Mouse (Mus musculus): ENCODE measurements at regions not wholly inside any gene's neighbourhood (a gene's known extent, or its start where the extent isn't known, plus 50 kb on each side); places are given as distances from the start of the nearest gene placed in this dataset.

DNA sequence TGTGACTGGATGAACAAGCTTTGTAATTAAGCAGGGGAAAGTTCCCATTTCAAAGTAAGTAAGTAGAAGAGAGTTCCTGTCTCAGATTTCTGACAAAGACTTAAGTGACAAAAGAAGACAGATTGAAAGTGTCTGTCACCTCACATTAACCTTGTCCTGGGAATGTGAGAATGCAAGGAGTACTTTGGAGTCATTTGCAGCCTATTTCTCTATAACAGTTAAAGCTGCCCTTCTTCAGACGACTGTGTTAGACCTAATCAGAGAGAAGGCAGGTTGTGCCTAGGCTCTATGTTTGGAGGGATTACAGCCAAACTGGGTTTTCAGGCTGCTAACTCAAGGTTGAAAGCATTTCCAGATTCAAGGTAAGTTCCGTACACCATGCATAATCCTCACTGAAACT, 446.5 kb downstream of the Pdgfc start:
- DNase-seq (ENCODE audit: low read depth, low spot score), result no peak

- DNase-seq (ENCODE audit: low read depth, low spot score), result no peak
Measured at GRCm38 (mm10) chr3:81483363-81483762, 447.1 kb downstream of the Pdgfc start.

- DNase-seq (ENCODE audit: low read depth, low spot score), result no peak
Measured at GRCm38 (mm10) chr3:81505316-81505715, 427.1 kb upstream of the Ctso start.

DNA sequence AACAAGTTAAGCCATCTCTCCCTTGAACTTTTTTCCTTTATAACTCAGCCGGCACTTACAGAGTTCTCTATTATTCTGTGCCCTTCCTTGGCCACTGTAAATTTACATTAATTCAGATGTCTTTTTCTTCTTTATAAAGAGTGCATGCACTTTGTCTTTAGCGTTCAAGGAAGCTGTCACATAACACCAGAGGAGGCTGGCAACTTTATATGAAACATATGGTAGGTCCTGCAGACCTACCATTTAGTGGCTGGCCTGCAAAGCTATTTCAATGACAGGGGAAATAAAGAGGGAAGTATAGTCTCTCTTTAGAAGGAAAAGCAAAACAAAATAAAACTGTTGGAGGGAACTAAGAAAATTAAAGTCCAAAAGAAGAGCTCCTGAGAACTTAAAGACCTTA, 423.8 kb upstream of the Ctso start:
- DNase-seq (ENCODE audit: low read depth, low spot score), result no peak

DNA sequence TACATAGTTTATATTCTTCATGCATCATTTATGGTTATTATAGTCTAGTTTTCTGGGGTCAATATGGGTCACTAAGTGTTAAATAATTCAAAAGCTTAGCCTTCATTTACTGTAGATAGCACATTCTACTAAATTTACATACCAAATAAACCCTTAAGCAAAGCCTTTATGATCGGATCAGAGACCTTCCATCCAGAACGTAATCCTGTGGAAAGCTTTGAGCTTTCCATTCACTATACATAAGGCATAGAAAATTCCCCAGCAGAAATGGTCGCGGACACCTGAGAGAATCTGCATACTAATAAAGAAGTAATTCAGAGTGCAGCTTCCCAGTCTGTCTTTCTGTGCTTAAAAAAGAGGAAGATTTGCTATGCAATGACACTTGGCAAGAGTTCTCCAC, 410.6 kb upstream of the Ctso start:
- no peak for DNase-seq (ENCODE audit: low read depth, low spot score)

- DNase-seq (ENCODE audit: low read depth, low spot score), result no peak
Measured at GRCm38 (mm10) chr3:81530872-81531271, 401.5 kb upstream of the Ctso start.

DNA sequence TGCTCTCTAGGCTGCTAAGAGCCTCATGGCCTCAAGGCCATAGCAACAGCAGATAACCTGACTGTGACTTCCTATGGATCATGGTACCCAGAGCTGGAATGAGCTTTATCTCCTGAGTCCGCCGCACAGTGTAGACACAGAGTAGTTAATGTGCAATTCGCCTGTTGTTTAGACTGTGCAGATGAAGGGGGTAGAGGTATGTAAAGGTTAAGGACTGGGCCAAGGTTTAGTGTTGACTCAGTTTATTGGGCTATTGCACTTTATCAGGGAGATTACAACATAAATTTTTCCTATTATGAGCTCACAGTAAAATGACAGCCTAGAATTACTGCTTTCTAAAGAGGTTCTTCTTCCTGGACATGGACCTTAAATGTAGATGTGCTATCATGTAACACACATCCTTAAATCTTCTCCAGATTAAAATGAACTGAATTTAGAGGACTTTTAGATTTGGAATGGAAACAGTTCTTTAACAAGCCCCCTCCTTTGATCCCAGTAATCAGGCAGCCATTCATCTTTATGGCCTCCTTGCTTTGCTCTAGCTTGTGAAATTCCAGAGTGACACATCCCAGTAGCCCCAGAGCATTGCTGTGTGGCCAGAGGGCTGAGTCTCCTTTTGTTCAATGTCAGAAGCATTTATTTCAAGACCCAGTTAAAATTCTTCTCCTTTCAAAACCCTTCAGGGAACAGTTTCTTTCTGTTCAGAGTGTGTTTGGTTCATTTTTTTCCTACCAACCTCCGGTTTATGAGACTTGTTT, 396.8 kb upstream of the Ctso start:
- DNase-seq (ENCODE audit: low read depth, low spot score), result no peak

- no peak for DNase-seq (ENCODE audit: low read depth, low spot score)
Measured at GRCm38 (mm10) chr3:81554773-81555172, 377.6 kb upstream of the Ctso start.

GRCm38 (mm10) chr3:81562610-81563258, 369.7 kb upstream of the Ctso start:
- DNase-seq (ENCODE audit: low read depth, low spot score), result no peak

- DNase-seq (ENCODE audit: low read depth, low spot score), result no peak
Measured at GRCm38 (mm10) chr3:81563858-81564756, 368.3 kb upstream of the Ctso start.

DNA sequence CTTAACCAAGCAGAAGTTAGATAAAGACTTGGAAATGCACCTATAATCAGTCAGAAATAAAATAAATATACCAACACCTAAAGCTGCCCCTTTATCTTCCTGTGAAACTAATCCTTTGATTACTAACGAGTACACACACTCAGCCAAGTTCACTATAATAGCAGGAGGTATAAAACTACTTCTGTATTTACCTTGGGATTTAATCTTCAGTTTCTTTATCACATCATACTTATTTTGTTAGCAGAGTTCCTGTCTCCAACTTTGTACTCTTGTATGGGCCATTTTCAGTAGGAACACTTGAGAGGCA, 367.7 kb upstream of the Ctso start:
- no peak for DNase-seq (ENCODE audit: low read depth, low spot score)

- DNase-seq (ENCODE audit: low read depth, low spot score), result no peak
Measured at GRCm38 (mm10) chr3:81583387-81584027, 348.9 kb upstream of the Ctso start.

GRCm38 (mm10) chr3:81589109-81589508, 343.3 kb upstream of the Ctso start:
- no peak for DNase-seq (ENCODE audit: low read depth, low spot score)

- no peak for DNase-seq (ENCODE audit: low read depth, low spot score)
Measured at GRCm38 (mm10) chr3:81629157-81629556, 303.2 kb upstream of the Ctso start.

- no peak for DNase-seq (ENCODE audit: low read depth, low spot score)
Measured at GRCm38 (mm10) chr3:81658490-81658889, 273.9 kb upstream of the Ctso start.

DNA sequence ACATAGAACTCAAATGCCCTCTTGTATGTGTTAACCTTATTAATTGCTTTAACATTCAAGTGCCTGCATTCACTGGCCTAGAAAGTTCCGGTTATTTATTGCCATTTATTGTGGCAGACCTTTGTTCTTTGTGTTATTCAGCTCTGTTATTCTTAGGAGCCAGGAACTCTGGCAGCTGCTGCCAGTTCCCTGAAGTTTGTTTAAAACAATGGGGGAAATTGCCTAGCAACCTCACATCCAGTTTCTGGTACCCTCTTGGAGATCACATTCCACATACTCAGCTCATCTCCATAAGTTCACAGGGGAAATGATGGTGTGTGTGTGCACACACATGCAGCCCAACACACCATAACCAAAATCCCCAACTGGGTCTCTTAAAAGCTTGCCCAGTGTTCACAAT, 270.8 kb upstream of the Ctso start:
- no peak for DNase-seq (ENCODE audit: low read depth, low spot score)

DNA sequence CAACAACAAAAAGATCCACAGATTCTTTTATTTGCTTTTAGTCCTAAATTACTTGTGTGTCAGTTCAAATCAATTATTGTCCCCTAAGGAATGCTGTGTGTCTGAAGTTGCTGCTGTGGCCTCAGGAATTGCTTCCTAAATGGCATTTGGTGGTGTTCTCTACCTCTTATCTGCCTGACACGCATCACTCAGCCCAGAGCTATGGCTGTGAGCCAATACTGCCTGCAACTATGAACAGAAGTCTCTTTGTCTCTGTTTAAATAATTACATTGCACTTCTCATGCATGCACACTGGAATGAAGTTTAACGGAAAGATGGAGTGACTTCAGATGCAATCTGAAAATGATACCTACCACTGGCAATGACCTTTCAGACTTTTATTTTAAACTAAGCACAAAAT, 266.1 kb upstream of the Ctso start:
- DNase-seq (ENCODE audit: low read depth, low spot score), result no peak

DNA sequence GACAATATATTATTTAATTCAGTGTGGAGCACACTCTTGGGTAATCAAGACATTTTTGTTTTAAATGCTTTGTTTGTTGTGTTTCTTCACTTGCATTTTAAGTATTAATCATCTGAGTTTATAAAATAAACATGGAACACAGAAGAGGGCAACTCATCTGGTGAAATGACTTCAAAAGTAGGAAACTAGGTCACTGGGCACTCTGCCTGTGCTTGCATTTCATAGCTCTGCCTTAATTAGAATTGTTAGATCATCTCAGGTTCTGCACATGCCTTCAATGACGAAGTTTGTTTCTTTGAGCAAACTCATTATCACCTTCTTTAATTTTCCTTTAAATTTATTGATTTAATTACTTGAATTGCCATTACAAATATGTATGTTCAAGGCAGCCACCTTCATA, 255.8 kb upstream of the Ctso start:
- no peak for DNase-seq (ENCODE audit: low read depth, low spot score)

DNA sequence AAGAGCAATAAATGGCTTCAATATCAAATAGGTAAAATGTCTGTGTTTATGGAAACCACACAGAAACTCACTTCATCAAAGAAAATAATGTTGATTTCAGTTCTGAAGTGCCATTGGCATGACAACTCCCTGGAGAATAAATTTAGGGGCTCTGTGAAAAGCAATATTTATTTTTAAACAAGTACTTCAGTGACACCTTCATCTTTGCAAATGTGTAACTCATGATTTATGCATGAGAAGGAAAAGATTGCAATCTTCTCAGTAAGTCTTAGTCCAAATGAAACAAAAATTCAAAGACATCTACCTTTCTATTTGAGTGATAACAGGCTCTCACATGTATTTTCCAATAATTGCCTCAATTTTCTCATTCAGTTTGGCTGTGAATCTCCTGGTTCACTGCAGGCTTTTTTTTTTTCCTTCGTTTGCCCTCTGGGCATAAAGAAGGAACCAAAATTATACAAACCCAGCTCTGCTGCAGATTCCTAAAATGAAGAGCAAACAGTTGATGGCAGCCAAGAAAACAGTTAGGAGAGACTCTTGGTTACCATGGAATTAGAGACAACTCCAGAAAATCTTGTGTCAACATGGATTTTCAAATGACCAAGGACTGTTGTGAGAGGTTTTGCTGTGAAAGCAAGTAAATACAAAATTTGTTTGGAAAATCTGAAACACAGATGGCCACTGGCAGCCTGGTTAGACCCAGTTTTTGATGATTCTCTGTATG, 230.3 kb upstream of the Ctso start:
- no peak for DNase-seq (ENCODE audit: low read depth, low spot score)

DNA sequence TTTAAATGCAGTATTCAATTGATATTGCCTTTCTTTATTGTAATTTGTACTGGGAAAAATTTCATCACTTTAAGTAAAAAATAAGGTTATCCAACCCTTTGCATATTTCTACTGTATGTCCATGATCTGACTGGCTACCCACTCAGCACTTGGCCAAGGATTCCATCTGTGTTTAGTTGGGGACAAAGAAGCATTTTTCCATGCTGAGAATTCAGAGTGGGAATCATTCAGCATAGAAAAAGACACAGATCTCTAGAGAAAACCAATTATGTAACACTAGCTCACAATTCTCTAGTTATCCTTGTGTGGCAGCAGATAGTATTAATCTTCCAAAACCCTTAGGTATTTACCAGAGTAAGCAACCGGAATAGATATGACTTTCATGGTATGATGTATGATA, 213.5 kb upstream of the Ctso start:
- no peak for DNase-seq (ENCODE audit: low read depth, low spot score)

DNA sequence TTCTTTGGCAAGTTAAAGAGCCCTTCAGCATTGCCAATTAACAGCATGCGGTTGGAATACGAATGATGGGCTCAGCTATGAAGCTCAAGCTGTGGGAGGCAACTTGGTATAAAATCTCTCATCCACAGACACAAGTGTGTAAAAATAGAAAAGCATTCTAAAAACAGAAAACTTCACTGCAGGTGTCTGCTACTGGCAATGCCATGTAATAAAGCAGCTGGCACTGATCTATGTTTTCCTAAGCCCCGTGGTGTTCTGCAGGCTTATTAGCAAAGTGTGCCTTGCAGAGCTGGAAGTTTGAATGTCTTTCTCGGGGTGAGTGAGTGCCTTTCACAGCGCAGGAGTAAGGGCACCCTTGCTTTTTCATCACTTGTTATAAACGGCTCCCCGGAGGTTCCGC, 196.9 kb upstream of the Ctso start:
- DNase-seq (ENCODE audit: low read depth, low spot score), result no peak

GRCm38 (mm10) chr3:81736838-81737237, 195.6 kb upstream of the Ctso start:
- no peak for DNase-seq (ENCODE audit: low read depth, low spot score)
